Mouse (Mus musculus) olfactory bulb, adult 2 months (tissue): ENCODE results near the gene Gm10840.

Experiments used
- CTCF ChIP-seq: fragments of 200-500 bp; IDR thresholded peaks from 2 replicates; pipeline ENCODE4 v1.5.1; 2012; ENCODE audit warnings: low read depth, mild to moderate bottlenecking, low read length, moderate library complexity; ENCODE audit not compliant: insufficient read depth
- POLR2A ChIP-seq: fragments of 200-500 bp; IDR thresholded peaks from 2 replicates; pipeline ENCODE4 v1.6.1; 2012; ENCODE audit warnings: mild to moderate bottlenecking, low read depth, low read length, moderate library complexity; ENCODE audit not compliant: insufficient read depth

DNA sequence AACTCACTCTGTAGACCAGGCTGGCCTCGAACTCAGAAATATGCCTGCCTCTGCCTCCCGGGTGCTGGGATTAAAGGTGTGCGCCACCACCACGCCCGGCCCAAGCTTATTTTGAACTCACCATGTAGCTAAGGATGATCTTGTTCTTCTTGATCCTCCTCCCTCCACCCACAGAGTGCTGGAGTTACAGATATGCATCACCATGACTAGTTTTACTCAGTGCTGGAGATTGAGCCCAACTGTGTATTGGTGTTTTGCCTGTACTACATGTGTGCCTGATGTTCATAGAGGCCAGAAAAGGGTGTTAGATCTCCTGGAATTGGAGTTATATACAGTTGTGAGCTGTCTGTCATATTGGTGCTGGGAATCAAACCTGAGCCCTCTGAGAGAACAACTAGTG lies 38.4 kb upstream of the Gm10840 start:
- no peak for TF ChIP-seq POLR2A
- no peak for TF ChIP-seq CTCF
